Comparison of ENCODE assay signal across 8 mouse cellular contexts in genomic region chr11:119491690-119492087, GRCm38 (mm10). TPM values are rescaled to one million over a fixed set of nuclear protein-coding genes. Genes with fewer than 3 reads are reported as not detected.
A peak's percentile ranks its signal among the peaks of the same experiment; 100 is the strongest.
DNase-seq lines count a peak whose midpoint lies in the region; ATAC-seq and TF ChIP-seq lines count a peak whose summit lies in the region.

No protein-coding gene starts in this region.

- H3K36me3 ChIP-seq in kidney, adult 2 months (ENCODE audit: control insufficient read depth, insufficient read depth, low read length), result no peaks in the 10 kb centered on the region
- H3K36me3 ChIP-seq in hindbrain, embryonic 10.5 days, result peaks cover 35% of the 10 kb centered on the region
- H3K36me3 ChIP-seq in midbrain, embryonic 11.5 days (ENCODE audit: control insufficient read depth, insufficient read depth, low read length), result no peaks in the 10 kb centered on the region

- H3K4me1 ChIP-seq in kidney, adult 2 months (ENCODE audit: control insufficient read depth, insufficient read depth, low read length), result no peaks in the 10 kb centered on the region; the same call in 1 of the 2 replicates
- H3K4me1 ChIP-seq in hindbrain, embryonic 10.5 days (replicated peaks), result peaks cover 33% of the 10 kb centered on the region
- H3K4me1 ChIP-seq in midbrain, embryonic 11.5 days (ENCODE audit: control insufficient read depth, insufficient read depth, low read length), result peaks cover 9% of the 10 kb centered on the region; the same call in 1 of the 2 replicates

- no peaks in the 10 kb centered on the region for H3K27me3 ChIP-seq in kidney, adult 2 months (replicated peaks; ENCODE audit: control insufficient read depth, insufficient read depth, low read length)
- H3K27me3 ChIP-seq in Patski, result no peaks in the 10 kb centered on the region
- H3K27me3 ChIP-seq in hindbrain, embryonic 10.5 days (ENCODE audit: insufficient read depth, poor library complexity, severe bottlenecking), result peaks cover 13% of the 10 kb centered on the region
- no peaks in the 10 kb centered on the region for H3K27me3 ChIP-seq in midbrain, embryonic 11.5 days (ENCODE audit: control insufficient read depth, insufficient read depth, low read length)

- ATAC-seq in Patski, result peak; percentile 23
- no peak for ATAC-seq in midbrain, embryonic 11.5 days (ENCODE audit: low FRiP score)

- no peaks in the 10 kb centered on the region for H3K9me3 ChIP-seq in hindbrain, embryonic 10.5 days
- no peaks in the 10 kb centered on the region for H3K9me3 ChIP-seq in midbrain, embryonic 11.5 days (ENCODE audit: control insufficient read depth, low read length)

- H3K9ac ChIP-seq in midbrain, embryonic 11.5 days (ENCODE audit: low read length), result peak overlapping the region; percentile 94

- WGBS in kidney, adult 2 months, result 3% methylated on average over 27 of the region's 27 CpGs
- 6% methylated on average over 27 of the region's 27 CpGs for WGBS in hindbrain, embryonic 10.5 days
- whole genome bisulfite sequencing in midbrain, embryonic 11.5 days, result 6% methylated on average over 27 of the region's 27 CpGs

- in situ Hi-C loops in Patski (cut with MboI; ENCODE audit: low pct_unique_long_range_greater_than_20kb), result loop anchor here (10.0 kb wide), 1 partner anchor 503 kb away; no protein-coding TSS in a partner anchor

- no peak for DNase-seq in kidney, adult 2 months
- no peak for DNase-seq in kidney, postnatal 4 days
- DNase-seq in Patski (ENCODE audit: low read depth, low spot score), result no peak
- no peak for DNase-seq in hindbrain, embryonic 10.5 days (ENCODE audit: low spot score)
- no peak for DNase-seq in midbrain, embryonic 11.5 days (ENCODE audit: low spot score, missing footprints)
- no peak for DNase-seq in layer of hippocampus, adult 9-10 months (ENCODE audit: low spot score)
- no peak for DNase-seq in left cerebral cortex, postnatal 10 days (ENCODE audit: extremely low spot score in 1 of 2, low spot score in 2 of 2)
- no peak for DNase-seq in frontal cortex, postnatal 36 days (ENCODE audit: low spot score in 2 of 2)

- CTCF ChIA-PET in Patski (lab: Charles Lee), result interaction anchor here (0.7 to 1.4 kb wide), 3 partner anchors 8 to 418 kb away, joined by 3 to 5 read pairs (median 3); no protein-coding TSS in a partner anchor

- TF ChIP-seq POLR2A in kidney, adult 2 months (IDR thresholded peaks at IDR 0.05; ENCODE audit: low read depth, low read length), result no peak

- H3K4me3 ChIP-seq in kidney, adult 2 months (ENCODE audit: insufficient read depth, low read depth, low read length), result peak overlapping the region; percentile 92
- H3K4me3 ChIP-seq in hindbrain, embryonic 10.5 days, result peak overlapping the region; percentile 72
- peak overlapping the region; percentile 52 for H3K4me3 ChIP-seq in midbrain, embryonic 11.5 days (ENCODE audit: low read depth, low read length)

- peak overlapping the region; percentile 90 for H3K4me2 ChIP-seq in midbrain, embryonic 11.5 days

- intact Hi-C loops in left cerebral cortex, postnatal 10 days (cut with DNase I), result loop anchor here (10.0 kb wide), 1 partner anchor 447 kb away; the partner anchor contains the start of gene Cbx8

- H3K27ac ChIP-seq in kidney, adult 2 months (ENCODE audit: insufficient read depth, low read depth, low read length), result peak overlapping the region; percentile 41; the same call in 1 of the 2 replicates
- peak overlapping the region; percentile 98 for H3K27ac ChIP-seq in hindbrain, embryonic 10.5 days
- H3K27ac ChIP-seq in midbrain, embryonic 11.5 days (ENCODE audit: low read depth, low read length), result peak overlapping the region; percentile 91

- no peak for TF ChIP-seq CTCF in kidney, adult 2 months (conservative IDR thresholded peaks at IDR 0.05; ENCODE audit: insufficient read depth, insufficient read length, low read depth, low read length)
- no peak for TF ChIP-seq CTCF in Patski (IDR thresholded peaks at IDR 0.05)

- POLR2A ChIA-PET in Patski (lab: Charles Lee), result no interaction called here

RNA-seq across cellular contexts. Expression of gene Endov, which starts 0.5 kb away (rescaled TPM):
- 14.1 TPM in 2 replicates for polyA plus RNA-seq in kidney, adult 2 months (2012; rRNA removed)
- polyA plus RNA-seq in Patski (2021), result 19.6 TPM
- 21.4 and 23.4 TPM in 2 replicates for polyA plus RNA-seq in hindbrain, embryonic 10.5 days (2016; fragmentation: Nextera tagmentation; extraction: Ambion mirVana)
- 13.2 and 14.0 TPM in 2 replicates for polyA plus RNA-seq in midbrain, embryonic 11.5 days (2014; fragmentation: Nextera tagmentation; extraction: Ambion mirVana)
- 10 to 100 TPM; 23.6 to 25.8 TPM for total RNA-seq in left cerebral cortex, postnatal 10 days (2021)

RNA-seq across cellular contexts. Expression of gene Nptx1, which starts 55.9 kb away (rescaled TPM):
- polyA plus RNA-seq in kidney, adult 2 months (2012; rRNA removed), result 0.08 and 0.10 TPM in 2 replicates
- polyA plus RNA-seq in Patski (2021), result 0.06 TPM
- 3.2 and 9.7 TPM in 2 replicates for polyA plus RNA-seq in hindbrain, embryonic 10.5 days (2016; fragmentation: Nextera tagmentation; extraction: Ambion mirVana)
- polyA plus RNA-seq in midbrain, embryonic 11.5 days (2014; fragmentation: Nextera tagmentation; extraction: Ambion mirVana), result 2.5 and 3.0 TPM in 2 replicates
- 10 to 100 TPM; 53.0 to 60.4 TPM for total RNA-seq in left cerebral cortex, postnatal 10 days (2021)

Comparison
In these comparisons a context has a peak if more than half of its experiments do, and no peak if none do; other contexts are left out.
1. H3K27ac ChIP-seq: peak in every context shown above with its lines; median percentile 98 in hindbrain, embryonic 10.5 days; 91 in midbrain, embryonic 11.5 days; 41 in kidney, adult 2 months.